Mouse (Mus musculus) cerebellum, adult 11 months (tissue): ENCODE data around the gene Polr2b.

ENCODE experiments used
- DNase-seq: peaks from one replicate; pipeline ENCODE4 v3.0.0; 2022

The Polr2b gene

GRCm38 (mm10) chr5:77309924-77310772 is at the start of gene Polr2b, which contains the start of gene Noa1:
Gene Polr2b, plus strand, starts transcription at chr5:77310147.
Gene Noa1, minus strand, starts transcription at chr5:77310084.
- DNase-seq, result peak; percentile 99

GRCm38 (mm10) chr5:77261137-77261536 is 48.8 kb upstream of the Polr2b start:
- DNase-seq, result no peak

- no peak for DNase-seq
Measured at GRCm38 (mm10) chr5:77262105-77262504, 47.8 kb upstream of the Polr2b start.

- peak; percentile 24 for DNase-seq
Measured at GRCm38 (mm10) chr5:77265081-77265670, 44.8 kb upstream of the Polr2b start, which contains the start of gene Rest. Gene Rest, plus strand, starts transcription at chr5:77265491.

- no peak for DNase-seq
Measured at GRCm38 (mm10) chr5:77265671-77266065, 44.3 kb upstream of the Polr2b start.

GRCm38 (mm10) chr5:77266066-77266885 is 43.7 kb upstream of the Polr2b start:
- DNase-seq, result no peak

- DNase-seq, result no peak
Measured at GRCm38 (mm10) chr5:77266886-77267401, 43.0 kb upstream of the Polr2b start.

- no peak for DNase-seq
Measured at GRCm38 (mm10) chr5:77267441-77267840, 42.5 kb upstream of the Polr2b start.

- DNase-seq, result no peak
Measured at GRCm38 (mm10) chr5:77267957-77268624, 41.9 kb upstream of the Polr2b start.

GRCm38 (mm10) chr5:77269399-77269798 is 40.5 kb upstream of the Polr2b start:
- DNase-seq, result no peak

GRCm38 (mm10) chr5:77273151-77273550 is 36.8 kb upstream of the Polr2b start:
- DNase-seq, result no peak

GRCm38 (mm10) chr5:77275950-77276349 is 34.0 kb upstream of the Polr2b start:
- no peak for DNase-seq

- DNase-seq, result no peak
Measured at GRCm38 (mm10) chr5:77277204-77277603, 32.7 kb upstream of the Polr2b start.

- DNase-seq, result no peak
Measured at GRCm38 (mm10) chr5:77281518-77282174, 28.3 kb upstream of the Polr2b start.

- DNase-seq, result peak; percentile 16
Measured at GRCm38 (mm10) chr5:77282242-77282641, 27.7 kb upstream of the Polr2b start.

GRCm38 (mm10) chr5:77285685-77286084 is 24.3 kb upstream of the Polr2b start:
- DNase-seq, result no peak

GRCm38 (mm10) chr5:77286904-77287303 is 23.0 kb upstream of the Polr2b start:
- no peak for DNase-seq

GRCm38 (mm10) chr5:77287901-77288300 is 22.0 kb upstream of the Polr2b start:
- no peak for DNase-seq

- no peak for DNase-seq
Measured at GRCm38 (mm10) chr5:77289686-77290085, 20.3 kb upstream of the Polr2b start.

- no peak for DNase-seq
Measured at GRCm38 (mm10) chr5:77290606-77291005, 19.3 kb upstream of the Polr2b start.

GRCm38 (mm10) chr5:77292803-77293522 is 17.0 kb upstream of the Polr2b start:
- no peak for DNase-seq
